Mouse (Mus musculus): ENCODE measurements around the gene Gm11627.
A peak's percentile ranks its signal among the peaks of the same experiment; 100 is the strongest.
"Not testable (repeated sequence)": the region's sequence is repeated elsewhere in the genome, so short reads cannot be mapped to it uniquely, and the experiment has no call there.

Gm11627 gene

GRCm38 (mm10) chr11:102602816-102603495 lies 23.7 kb upstream of the Gm11627 start:
- no peak for DNase-seq

- no peak for DNase-seq
Observed at GRCm38 (mm10) chr11:102599912-102600311, 20.7 kb upstream of the Gm11627 start.

GRCm38 (mm10) chr11:102595341-102595820 lies 16.1 kb upstream of the Gm11627 start:
- no peak for DNase-seq

GRCm38 (mm10) chr11:102587554-102587953 lies 8.3 kb upstream of the Gm11627 start:
- DNase-seq = no peak

- DNase-seq = no peak
Observed at GRCm38 (mm10) chr11:102586445-102587130, 7.3 kb upstream of the Gm11627 start.

- no peak for DNase-seq
Observed at GRCm38 (mm10) chr11:102582736-102583135, 3.5 kb upstream of the Gm11627 start.

- no peak for DNase-seq
Observed at GRCm38 (mm10) chr11:102582016-102582610, 2.9 kb upstream of the Gm11627 start.

GRCm38 (mm10) chr11:102581281-102582015 lies 2.2 kb upstream of the Gm11627 start:
- DNase-seq = peak; percentile 38 to 43

- DNase-seq = no peak
Observed at GRCm38 (mm10) chr11:102580034-102580330, 721 bp upstream of the Gm11627 start.

- DNase-seq = peak; percentile 65 to 81
Observed at GRCm38 (mm10) chr11:102578341-102579118, 731 bp downstream of the Gm11627 start.

- no peak for DNase-seq
Observed at GRCm38 (mm10) chr11:102576050-102576754, 3.1 kb downstream of the Gm11627 start.

- no peak for DNase-seq
Observed at GRCm38 (mm10) chr11:102575034-102575433, 4.2 kb downstream of the Gm11627 start.

GRCm38 (mm10) chr11:102572866-102573663 lies 6.2 kb downstream of the Gm11627 start:
- peak; percentile 88 to 94 for DNase-seq

GRCm38 (mm10) chr11:102568756-102569377 lies 10.4 kb downstream of the Gm11627 start:
- no peak for DNase-seq

- no peak for DNase-seq
Observed at GRCm38 (mm10) chr11:102568191-102568590, 11.1 kb downstream of the Gm11627 start.

GRCm38 (mm10) chr11:102567723-102568122 lies 11.5 kb downstream of the Gm11627 start:
- no peak for DNase-seq

GRCm38 (mm10) chr11:102567157-102567556 lies 12.1 kb downstream of the Gm11627 start:
- DNase-seq = no peak

- DNase-seq = no peak
Observed at GRCm38 (mm10) chr11:102566290-102566689, 13.0 kb downstream of the Gm11627 start.

- no peak for DNase-seq
Observed at GRCm38 (mm10) chr11:102565741-102566140, 13.5 kb downstream of the Gm11627 start.

- not testable (repeated sequence) for DNase-seq
Observed at GRCm38 (mm10) chr11:102564952-102565671, 14.1 kb downstream of the Gm11627 start.

All from cerebellum, postnatal 25 days (tissue).